Mouse (Mus musculus) bone marrow macrophage, adult 2 months (primary cell): ENCODE measurements around the gene Prkag1. TPM values are rescaled to one million over a fixed set of nuclear protein-coding genes. Genes with fewer than 3 reads are reported as not detected.
A peak's percentile ranks its signal among the peaks of the same experiment; 100 is the strongest.

Experiments used
- H3K27ac ChIP-seq: 2 replicates; pipeline ENCODE4 v1.5.1; 2012; ENCODE audit warnings: low read depth, low read length; ENCODE audit not compliant: insufficient read depth
- H3K4me1 ChIP-seq: 2 replicates; pipeline ENCODE4 v1.6.1; 2012; ENCODE audit warnings: low read length; ENCODE audit not compliant: control insufficient read depth, insufficient read depth
- H3K4me3 ChIP-seq: 2 replicates; pipeline ENCODE4 v1.5.1; 2012; ENCODE audit warnings: mild to moderate bottlenecking, low read length, moderate library complexity; ENCODE audit not compliant: insufficient read depth
- CTCF ChIP-seq: IDR thresholded peaks from 2 replicates; pipeline ENCODE4 v1.5.1; 2012; ENCODE audit warnings: low read depth, mild to moderate bottlenecking, low read length, moderate library complexity
- POLR2A ChIP-seq: IDR thresholded peaks from 2 replicates; pipeline ENCODE4 v1.6.1; 2012; ENCODE audit warnings: mild to moderate bottlenecking, low read depth, low read length, borderline replicate concordance
- polyA plus RNA-seq: library from polyadenylated mRNA; stranded (reverse); fragments of >200 nt; gene quantifications from 2 replicates; pipeline ENCODE4 v1.2.4, GENCODE M21; 2012; ENCODE audit not compliant: missing spikeins, insufficient read depth, insufficient read length

The Prkag1 gene
- polyA plus RNA-seq, 1 experiment = 82.3 TPM

GRCm38 (mm10) chr15:98808651-98809134 is 22.6 kb downstream of the Prkag1 start:
- Histone ChIP-seq H3K27ac (no peak overlapping the region), H3K4me1 (peaks cover 9% of the 10 kb centered on the region), H3K4me3 (peak overlapping the region; percentile 74)
- TF ChIP-seq CTCF (no peak), POLR2A (no peak)

- H3K4me1 ChIP-seq = peaks cover 9% of the 10 kb centered on the region
- no peak for TF ChIP-seq CTCF
- TF ChIP-seq POLR2A = no peak
- H3K4me3 ChIP-seq = peak overlapping the region; percentile 74
- no peak overlapping the region for H3K27ac ChIP-seq
Measured at GRCm38 (mm10) chr15:98807895-98808650, 23.2 kb downstream of the Prkag1 start.

- Histone ChIP-seq H3K4me3 (peak overlapping the region; percentile 36), H3K27ac (no peak overlapping the region), H3K4me1 (peaks cover 9% of the 10 kb centered on the region)
- TF ChIP-seq CTCF (no peak), POLR2A (no peak)
Measured at GRCm38 (mm10) chr15:98806809-98807770, 24.2 kb downstream of the Prkag1 start.

- H3K4me1 ChIP-seq = peaks cover 9% of the 10 kb centered on the region
- H3K27ac ChIP-seq = no peak overlapping the region
- no peak for TF ChIP-seq POLR2A
- no peak for TF ChIP-seq CTCF
- H3K4me3 ChIP-seq = peak overlapping the region; percentile 42; the same call in 1 of the 2 replicates
Measured at GRCm38 (mm10) chr15:98806071-98806808, 25.1 kb downstream of the Prkag1 start.

GRCm38 (mm10) chr15:98805324-98806040 is 25.8 kb downstream of the Prkag1 start:
- Histone ChIP-seq H3K4me1 (peaks cover 9% of the 10 kb centered on the region), H3K27ac (no peak overlapping the region), H3K4me3 (peak overlapping the region; percentile 42)
- TF ChIP-seq CTCF (no peak), POLR2A (no peak)

- Histone ChIP-seq H3K4me3 (no peak overlapping the region), H3K27ac (no peak overlapping the region), H3K4me1 (peaks cover 9% of the 10 kb centered on the region)
- TF ChIP-seq POLR2A = no peak
- TF ChIP-seq CTCF = peak; percentile 54
Measured at GRCm38 (mm10) chr15:98804054-98804453, 27.3 kb downstream of the Prkag1 start.

- no peak overlapping the region for H3K4me3 ChIP-seq
- H3K27ac ChIP-seq = no peak overlapping the region
- no peak for TF ChIP-seq CTCF
- no peak for TF ChIP-seq POLR2A
- peaks cover 3% of the 10 kb centered on the region for H3K4me1 ChIP-seq
Measured at GRCm38 (mm10) chr15:98802926-98803325, 28.4 kb downstream of the Prkag1 start.

GRCm38 (mm10) chr15:98799396-98799795 is 31.9 kb downstream of the Prkag1 start:
- H3K27ac ChIP-seq = no peak overlapping the region
- no peak overlapping the region for H3K4me3 ChIP-seq
- TF ChIP-seq CTCF (peak; percentile 95), POLR2A (no peak)
- no peaks in the 10 kb centered on the region for H3K4me1 ChIP-seq

GRCm38 (mm10) chr15:98798903-98799302 is 32.4 kb downstream of the Prkag1 start:
- Histone ChIP-seq H3K4me3 (no peak overlapping the region), H3K4me1 (no peaks in the 10 kb centered on the region), H3K27ac (no peak overlapping the region)
- TF ChIP-seq POLR2A (no peak), CTCF (no peak)
